Mouse (Mus musculus) testis, postnatal 10 days (tissue): ENCODE measurements around the gene Agtpbp1.
"Not testable (repeated sequence)": the region's sequence is repeated elsewhere in the genome, so short reads cannot be mapped to it uniquely, and the experiment has no call there.

Source experiments
- DNase-seq: peaks from one replicate; pipeline ENCODE4 v3.0.0; 2021; ENCODE audit warnings: low spot score

Agtpbp1 gene

DNA sequence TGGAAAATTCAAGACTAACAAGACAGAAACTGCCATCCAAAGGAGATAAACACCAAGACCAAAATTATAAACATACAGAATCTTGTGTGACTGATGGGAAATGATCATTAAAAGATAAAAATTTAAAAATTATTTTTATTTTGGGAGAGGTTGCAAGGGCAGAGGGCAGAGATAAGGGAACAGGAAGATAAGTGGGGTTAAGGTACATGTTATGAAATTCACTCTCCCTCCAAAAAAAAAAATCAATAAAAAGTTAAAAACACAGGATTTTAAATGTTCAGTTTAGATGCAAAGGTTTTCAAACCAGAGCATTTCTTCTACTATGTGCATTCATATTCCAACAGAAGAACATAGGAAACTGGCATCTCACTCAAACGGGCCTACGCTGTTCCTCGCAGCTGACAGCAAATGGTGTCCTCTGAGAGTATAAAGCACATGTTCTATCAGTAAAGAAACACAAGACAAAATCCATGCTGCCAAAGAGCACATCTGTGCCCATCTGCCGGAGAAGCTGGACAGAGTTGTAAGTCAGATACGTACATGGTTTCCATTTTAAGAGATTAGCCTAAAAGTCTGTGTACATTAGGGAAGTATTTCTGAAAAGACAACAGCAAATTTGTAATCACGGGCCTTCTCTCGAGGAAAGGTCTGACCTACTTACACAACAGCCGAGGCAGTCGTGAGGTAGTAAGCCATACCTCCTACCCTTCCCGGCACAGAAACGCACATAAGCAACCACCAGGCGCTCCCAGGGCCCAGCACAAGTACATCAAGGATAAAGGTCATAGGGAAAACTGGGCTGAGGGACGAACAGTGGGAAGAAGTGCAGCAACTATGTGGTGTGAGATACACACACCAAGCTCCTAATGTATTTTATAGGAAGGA lies 104.2 kb downstream of the Agtpbp1 start:
- no peak for DNase-seq

DNA sequence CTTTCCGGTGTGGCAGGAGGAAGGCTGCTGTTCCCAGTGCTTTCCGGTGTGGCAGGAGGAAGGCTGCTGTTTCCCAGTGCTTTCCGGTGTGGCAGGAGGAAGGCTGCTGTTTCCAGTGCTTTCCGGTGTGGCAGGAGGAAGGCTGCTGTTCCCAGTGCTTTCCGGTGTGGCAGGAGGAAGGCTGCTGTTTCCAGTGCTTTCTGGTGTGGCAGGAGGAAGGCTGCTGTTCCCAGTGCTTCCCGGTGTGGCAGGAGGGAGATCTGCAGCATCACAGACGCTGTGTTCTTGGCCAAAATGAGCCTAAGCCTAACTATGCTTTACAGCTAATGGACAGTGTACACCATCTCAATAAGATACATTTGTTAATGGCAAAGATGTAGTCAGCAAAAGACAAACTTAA lies 107.1 kb downstream of the Agtpbp1 start:
- not testable (repeated sequence) for DNase-seq

DNA sequence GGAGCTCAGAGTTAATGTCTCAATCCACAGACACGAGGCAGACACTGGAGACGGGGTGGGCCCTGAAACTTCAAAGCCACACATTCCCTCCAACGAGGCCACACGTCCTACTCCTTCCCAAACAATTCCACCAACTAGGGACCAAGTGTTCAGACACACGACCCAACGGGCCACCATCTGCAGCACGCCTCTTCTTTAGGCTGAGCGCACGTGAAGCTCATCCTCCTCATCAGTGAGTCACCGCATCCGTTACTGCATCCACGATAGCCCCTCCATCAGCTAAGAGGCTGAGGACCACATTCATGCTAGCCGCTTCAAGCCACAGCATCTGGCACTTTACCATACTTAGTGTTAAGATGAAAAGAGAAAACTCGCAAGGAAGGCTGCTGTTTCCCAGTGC lies 107.6 kb downstream of the Agtpbp1 start:
- DNase-seq = no peak

DNA sequence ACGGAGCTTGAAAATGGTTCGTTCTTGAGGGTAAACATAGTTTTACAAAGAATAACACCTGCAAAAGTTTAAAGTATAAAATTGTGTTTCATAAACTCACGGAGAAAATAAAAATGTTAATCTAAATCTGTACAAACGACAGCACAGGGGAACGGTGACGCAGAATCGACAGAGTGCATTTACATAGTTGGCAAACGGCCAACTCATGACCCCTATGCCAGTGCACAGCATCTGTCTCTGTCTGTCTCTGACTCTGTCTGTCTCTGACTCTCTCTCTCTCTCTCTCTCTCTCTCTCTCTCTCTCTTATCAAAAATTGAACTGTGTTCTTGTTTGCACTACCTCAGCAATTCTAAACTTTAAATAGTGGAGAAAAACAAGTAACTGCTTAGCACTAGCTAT lies 110.1 kb downstream of the Agtpbp1 start:
- no peak for DNase-seq

DNA sequence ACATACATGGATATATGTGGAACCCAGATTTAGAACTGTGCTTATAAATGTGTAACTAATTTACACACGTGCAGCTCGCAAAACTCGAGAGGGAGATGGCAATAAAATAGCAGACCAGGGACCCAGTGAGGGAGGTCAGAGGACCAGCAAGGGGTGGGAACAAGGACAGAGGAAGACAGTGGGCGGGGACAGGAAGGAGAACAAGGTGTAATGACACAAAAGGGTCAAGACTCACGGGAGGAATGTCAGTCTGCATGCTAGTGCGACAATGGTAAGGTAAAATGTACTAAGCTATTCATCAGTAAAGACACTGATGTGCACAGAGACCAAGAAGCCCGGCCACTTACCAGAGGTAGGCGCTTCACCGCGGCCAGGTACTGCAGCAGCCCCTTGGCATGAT lies 111.7 kb downstream of the Agtpbp1 start:
- no peak for DNase-seq

DNA sequence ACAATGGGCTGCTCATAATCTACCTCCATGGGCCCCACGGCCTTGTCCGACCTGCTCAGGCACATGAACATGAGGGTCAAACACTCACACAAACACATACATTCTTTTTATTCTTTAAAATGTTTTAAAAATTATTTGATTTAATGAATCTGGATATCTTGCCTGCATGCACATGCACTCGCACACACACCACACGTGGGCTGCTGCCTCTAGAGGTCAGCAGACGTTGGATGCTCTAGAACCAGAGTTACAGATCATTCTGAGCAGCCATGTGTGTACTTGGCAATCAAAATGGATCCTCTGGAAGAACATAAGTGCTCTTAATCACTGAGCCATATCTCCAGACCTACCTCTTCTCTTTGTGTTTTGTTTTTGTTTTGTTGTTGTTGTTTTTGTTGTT lies 112.8 kb downstream of the Agtpbp1 start:
- no peak for DNase-seq

DNA sequence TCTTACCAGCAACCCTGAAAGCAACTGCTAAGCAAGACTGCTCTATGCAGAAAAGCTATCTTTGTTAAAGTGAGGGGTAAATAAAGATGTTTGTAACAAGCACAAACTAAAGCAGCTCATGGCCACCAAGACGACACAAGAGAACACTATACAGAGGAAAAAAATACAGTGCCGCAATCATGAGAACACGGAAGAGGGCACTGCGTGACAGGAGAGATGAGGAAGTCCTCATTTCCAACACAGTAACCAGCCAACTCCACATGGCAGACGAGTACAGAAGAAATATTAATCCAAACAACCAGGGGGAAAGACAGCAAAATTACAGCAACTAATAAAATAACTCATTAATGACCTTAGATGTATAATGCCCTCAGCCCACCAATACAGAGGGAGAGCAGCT lies 115.3 kb downstream of the Agtpbp1 start:
- no peak for DNase-seq

DNA sequence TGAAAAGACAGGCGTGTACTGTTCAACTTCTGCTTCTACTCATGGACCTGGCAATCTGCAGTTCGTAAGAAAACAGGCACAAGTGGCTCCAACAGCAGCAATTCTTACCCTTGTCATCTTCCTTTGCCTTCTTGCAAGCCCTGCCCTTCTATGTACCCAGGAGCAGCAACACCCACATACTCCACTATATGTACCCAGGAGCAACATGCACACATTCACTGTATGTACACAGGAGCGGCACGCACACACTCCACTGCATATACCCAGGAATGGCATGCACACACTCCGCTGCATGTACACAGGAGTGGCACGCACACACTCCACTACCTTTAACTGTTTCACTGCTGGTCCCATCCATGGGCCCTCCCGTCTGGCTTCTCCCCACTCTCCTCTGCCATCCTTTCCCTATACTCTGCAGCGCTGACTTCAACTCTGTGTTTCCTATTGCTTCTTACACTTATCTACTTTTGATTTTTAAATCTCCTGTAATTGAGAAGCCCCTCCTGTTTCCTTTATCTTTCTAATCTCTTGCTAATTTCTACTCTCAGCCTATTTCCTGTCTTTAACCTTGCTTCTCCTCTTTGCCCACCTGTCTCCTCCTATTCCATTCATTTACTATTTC lies 116.7 kb downstream of the Agtpbp1 start:
- DNase-seq = no peak

DNA sequence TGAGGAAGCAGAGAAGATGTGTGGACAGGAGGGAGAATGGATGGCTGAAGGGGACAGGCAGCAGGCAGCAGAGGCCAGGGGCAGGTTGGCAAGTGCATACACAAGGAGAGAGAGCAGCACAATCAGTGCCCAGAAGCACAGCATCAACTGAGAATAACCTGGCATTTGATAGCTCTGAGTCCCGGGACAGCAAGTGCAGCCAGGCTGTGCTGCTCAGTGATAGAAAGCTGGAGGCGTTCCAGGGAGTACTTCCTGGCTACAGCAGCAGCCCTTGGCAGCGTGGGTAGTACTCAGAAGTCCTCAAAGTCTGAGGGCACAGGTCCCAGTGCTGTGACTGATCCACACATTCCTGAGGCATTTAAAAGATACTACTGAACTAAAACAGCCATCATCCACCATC lies 117.4 kb downstream of the Agtpbp1 start:
- DNase-seq = peak; percentile 50

DNA sequence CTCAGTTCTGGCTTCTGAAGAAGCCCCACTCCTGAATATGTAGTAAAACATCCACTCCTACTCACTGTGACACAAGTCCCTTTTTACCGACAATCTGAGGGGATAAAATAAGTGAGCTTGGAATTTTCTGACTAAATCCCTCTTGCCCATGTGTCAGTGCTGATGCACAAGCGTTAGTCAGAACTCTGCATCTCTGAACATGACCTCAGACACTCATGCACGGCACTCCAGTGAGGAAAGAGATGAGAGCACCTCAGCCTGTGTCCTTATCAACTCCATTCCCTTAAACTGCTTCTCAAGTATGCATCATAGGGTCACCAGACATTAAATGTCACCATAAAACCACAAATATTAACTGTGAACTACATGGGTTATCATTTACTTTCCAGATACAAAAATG lies 124.1 kb downstream of the Agtpbp1 start:
- no peak for DNase-seq

DNA sequence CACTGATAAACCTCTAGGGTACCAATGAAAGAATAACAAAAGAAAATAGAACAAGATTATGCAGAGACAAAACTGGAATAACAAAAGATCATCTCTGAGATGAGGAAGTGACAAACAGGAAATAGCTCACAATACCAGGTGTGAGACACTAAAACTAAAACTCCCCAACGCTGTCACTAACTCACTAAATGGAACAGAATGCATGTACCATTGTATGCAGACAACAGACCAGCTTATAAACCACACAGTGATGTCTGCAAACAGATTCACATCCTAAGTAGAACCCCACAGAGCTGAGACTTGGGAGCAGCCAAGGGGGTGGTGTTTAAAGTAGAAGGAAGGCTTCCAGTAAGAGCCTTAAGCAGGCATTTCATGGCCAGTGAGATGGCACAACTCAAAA lies 128.8 kb downstream of the Agtpbp1 start:
- DNase-seq = no peak

DNA sequence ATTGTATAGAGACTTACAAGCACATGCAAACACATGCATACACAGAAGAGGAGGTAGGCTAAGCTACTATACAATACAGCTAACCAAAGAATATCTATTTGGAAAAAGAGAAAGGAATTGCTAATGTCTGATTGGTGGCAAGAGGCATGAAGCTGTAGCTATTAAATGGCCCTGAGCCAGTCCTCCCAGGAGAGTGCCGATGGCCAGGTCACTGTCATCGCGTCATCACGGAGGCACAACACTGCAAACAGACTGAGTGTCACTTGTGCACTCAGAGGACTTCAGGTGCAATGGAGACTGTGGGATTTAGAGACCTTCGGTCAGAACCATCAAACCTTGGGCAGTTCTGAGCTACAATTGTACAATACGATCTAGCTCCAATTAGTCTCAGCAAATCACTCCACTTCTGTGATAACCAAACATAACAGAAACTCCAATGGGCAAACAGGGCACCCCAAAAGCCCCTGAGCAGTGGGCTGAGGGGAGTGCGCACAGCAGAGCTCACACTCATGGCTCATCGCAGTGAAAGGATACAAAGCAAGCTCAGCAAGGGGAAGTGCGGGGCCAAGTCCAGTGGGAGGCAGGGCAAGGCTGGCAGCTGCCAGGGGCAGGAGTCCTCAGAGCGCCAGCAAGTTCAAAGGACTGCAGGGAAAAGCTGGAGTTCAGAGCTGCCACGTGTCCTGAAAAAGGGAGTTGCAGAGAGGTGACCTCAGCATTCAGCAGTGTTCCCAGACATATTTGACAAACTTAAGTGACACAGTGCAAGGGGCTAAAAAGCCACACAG lies 130.8 kb downstream of the Agtpbp1 start:
- DNase-seq = no peak

DNA sequence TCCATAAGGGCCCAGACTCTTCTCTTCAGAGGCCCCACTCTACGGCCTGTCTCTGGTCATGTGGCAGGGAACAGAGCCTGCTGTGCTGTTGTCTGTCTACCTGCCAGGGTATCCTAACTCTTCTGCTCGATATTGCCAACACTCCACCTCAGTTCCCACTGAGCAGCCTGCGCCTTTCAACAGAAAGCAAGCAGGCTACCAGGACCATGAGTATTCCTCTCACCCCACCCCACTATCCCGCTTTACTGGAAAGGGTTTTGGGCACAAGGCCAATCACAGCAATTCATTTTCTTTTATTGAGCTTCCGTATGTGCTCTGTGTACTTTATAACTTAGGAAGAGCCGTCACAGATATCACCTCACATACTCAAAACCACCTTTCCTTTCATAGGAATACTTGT lies 131.4 kb downstream of the Agtpbp1 start:
- no peak for DNase-seq

DNA sequence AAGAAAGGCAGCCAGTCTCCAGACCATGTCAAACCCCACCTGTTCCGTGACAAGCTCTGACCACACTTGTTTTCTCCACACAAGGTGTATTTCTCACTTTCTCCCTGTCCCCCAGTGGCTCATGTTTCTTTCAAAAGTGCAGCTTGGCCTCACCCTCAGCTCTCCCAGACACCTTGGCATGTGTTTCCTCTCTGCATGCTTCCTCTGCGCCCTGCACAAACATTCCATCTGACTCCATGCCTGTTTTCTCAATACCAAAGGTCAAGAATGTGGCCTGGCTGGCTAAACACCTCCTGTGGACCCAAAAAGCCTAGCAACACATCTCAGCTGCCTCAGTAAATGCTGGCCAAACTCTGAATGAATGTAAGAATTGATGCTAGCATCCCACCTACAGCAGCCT lies 132.0 kb downstream of the Agtpbp1 start:
- DNase-seq = no peak

DNA sequence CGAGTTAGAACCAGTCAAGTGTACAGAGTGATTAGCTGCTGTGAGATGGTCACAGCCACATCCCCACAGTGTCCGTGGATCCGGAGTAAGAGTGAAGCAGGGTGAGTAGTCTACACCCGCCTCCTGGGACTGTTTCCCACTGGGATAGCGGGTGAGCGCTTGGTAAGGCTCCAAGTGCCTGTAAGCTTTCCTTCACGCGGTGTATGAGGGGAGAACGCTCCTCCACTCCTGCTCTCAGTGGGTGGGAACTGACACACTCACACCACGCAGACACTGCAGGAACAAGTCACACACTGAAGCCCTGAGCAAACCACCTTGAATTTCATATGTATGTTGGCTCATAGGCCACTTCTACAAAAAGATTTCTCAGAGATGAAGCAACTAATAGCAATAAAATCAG lies 134.2 kb downstream of the Agtpbp1 start:
- no peak for DNase-seq

DNA sequence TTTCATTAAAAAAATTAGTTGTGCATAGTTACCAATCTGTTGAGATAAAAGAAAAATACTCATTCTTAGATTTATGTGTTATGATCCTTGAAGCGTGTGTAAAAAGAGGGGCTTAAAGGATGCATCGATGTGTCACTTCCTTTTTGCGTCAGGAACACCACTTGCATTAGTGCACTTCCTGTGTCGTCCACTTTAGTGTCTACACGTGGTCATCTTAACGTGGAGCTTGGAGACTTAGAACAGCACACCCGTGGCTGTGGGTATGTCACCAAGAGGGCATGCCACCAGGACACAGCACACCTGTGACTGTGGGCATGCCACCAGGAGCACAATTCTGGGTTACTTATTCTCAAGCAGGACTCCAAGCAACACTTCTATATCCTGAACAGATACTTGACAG lies 137.9 kb downstream of the Agtpbp1 start:
- no peak for DNase-seq

DNA sequence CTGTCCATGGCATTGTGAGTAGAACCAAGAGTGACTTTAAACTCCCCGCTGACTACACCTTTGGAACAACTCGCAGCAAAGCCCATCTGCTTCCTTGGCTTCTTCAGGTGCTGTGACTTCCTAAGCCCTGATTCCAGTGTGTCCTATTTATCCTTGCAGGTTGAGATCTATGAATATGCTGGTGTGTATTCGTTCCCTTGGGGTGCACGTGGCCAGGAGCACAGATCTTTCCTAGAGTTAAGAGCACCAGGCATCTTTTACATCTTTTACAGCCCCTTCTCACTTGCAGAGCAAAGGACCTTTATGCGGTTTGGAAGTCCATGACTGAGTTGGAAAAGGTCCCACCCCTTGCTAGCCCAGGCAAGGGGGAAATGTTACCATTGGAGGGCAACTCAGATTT lies 139.8 kb downstream of the Agtpbp1 start:
- DNase-seq = no peak

DNA sequence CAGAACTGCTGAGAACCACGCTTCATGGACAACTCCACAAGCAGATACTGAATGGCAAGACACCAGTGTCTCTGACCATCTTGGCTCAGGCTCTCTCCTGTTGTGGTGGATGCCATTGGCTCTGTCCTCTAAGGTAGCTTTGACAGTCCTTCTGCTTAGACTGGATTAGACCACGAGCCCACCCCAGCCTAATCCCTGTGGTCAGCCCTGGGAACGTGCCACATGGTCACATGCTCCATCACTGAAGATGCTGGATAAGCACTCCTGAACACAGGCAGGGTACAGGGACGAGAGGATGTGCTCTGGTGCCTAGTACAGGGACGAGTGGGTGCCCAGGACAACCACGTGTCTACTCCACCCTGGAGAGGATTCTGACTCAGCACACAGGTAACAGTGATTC lies 140.7 kb downstream of the Agtpbp1 start:
- no peak for DNase-seq

DNA sequence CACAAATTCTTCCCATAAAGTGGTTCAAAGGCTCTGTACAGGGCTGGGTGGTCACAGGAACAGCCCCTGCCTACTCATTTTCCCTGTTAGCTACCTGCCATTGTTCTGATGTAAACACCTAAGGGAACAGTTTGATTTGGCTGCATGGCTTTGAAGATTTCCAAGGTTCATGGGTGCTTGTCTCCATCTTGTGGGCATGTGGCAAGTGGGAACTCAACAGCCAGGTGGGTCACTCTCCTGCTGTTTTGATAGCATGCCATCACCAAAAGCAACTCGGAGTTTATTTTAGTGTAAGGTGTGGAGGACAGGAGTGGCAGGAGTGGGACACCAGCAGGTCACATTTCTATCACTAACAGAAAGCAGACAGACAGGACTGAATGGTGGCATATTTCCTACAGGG lies 145.3 kb downstream of the Agtpbp1 start:
- no peak for DNase-seq

DNA sequence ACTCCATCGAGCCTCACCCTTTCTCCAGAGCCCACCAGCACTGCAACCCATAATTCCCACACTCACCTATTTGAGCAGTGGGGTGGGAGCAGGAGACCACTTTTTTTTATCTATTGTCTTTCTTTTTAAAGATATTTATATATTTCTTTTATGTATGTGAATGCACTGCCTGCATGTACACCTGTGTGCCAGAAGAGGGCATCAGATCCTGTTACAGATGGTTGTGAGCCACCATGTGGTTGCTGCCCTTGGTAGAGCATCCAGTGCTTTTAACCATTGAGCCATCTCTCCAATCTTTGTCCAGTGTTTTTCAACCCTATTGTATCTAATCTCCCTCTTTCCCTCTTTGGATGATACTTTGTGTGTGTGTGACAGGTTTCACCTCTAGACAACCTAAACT lies 150.5 kb downstream of the Agtpbp1 start:
- DNase-seq = no peak

DNA sequence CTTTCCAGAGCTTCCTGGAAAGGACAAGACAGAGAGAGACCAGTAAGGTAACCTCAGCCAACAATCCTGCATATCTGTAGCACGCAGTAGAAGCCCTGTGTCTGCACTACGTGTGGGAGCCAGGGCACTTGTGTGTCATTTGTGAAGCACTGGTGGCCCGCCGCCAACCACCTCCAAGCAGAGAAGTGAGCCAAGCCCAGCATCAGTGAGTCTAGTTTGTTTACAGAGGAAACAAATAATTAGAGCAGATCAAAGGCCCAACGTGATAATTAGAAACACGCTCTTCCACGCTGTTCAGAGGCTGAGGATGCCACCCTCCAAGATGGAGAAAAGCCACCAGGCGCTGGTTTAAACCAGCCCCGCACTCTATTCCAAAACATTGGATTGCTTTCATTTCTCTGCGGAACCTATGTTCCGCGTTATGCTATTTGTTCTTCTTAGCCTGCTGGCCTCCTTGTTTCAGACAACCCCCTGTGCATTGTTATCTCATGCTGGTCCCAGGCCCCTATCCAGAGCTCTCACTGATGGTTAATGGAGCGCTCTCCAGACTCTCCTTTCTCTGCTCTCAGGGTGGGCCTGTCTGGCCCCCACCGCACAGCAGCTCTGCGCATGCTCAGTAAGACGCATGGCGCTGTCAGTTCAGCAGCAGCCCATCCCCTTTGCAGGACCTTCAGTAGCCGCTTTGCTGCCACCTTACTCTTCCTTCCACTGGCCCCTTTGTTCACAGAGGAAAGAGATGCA lies 153.7 kb downstream of the Agtpbp1 start:
- peak; percentile 57 for DNase-seq

DNA sequence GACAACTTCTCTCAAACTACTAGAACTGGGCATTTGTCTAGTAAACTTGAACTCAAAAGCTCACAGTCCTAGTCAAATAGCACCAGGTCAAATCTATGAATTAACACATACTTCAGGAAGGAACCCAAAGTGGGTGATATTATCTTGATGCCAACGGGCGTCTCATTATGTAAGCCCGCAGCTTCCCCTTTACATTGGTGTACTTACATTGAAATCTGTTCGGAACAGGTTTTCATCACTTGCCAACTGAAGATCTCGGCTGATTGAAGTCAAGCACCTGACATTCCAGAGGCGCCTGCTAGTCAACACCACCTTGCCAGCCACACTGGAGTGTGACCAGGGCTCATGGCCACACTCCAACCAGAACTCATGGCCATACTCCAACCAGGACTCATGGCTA lies 155.7 kb downstream of the Agtpbp1 start:
- DNase-seq = no peak
